Mouse (Mus musculus) forebrain, postnatal 0 days (tissue): ENCODE data around the gene Dnaic2. TPM values are rescaled to one million over a fixed set of nuclear protein-coding genes. Genes with fewer than 3 reads are reported as not detected.

Experiments used
- ATAC-seq: fragments of 200-750 bp; cut with Nextera tagmentation; 2 replicates; pipeline ENCODE4 v1.8.0; 2017; ENCODE audit warnings: mild to moderate bottlenecking, moderate library complexity
- DNase-seq: peaks from one replicate; pipeline ENCODE4 v3.0.0-alpha.2; 2015
- H3K27ac ChIP-seq: fragments of 300-500 bp; sonication (generic); 2 replicates; pipeline ENCODE4 v1.5.1; 2014; ENCODE audit warnings: low read depth, mild to moderate bottlenecking, antibody characterized with exemption, low read length, moderate library complexity, mixed read lengths
- H3K27me3 ChIP-seq: fragments of 300-500 bp; sonication (generic); 2 replicates; pipeline ENCODE4 v1.6.1; 2014; ENCODE audit warnings: mild to moderate bottlenecking, low read length, mixed read lengths; ENCODE audit not compliant: insufficient read depth
- H3K36me3 ChIP-seq: fragments of 300-500 bp; sonication (generic); 2 replicates; pipeline ENCODE4 v1.6.1; 2014; ENCODE audit warnings: mild to moderate bottlenecking, moderate library complexity; ENCODE audit not compliant: insufficient read depth
- H3K4me1 ChIP-seq: fragments of 300-500 bp; sonication (generic); 2 replicates; pipeline ENCODE4 v1.6.1; 2014; ENCODE audit warnings: antibody characterized with exemption; ENCODE audit not compliant: insufficient read depth
- H3K4me2 ChIP-seq: fragments of 300-500 bp; sonication (generic); 2 replicates; pipeline ENCODE4 v1.6.1; 2014; ENCODE audit warnings: low read depth, mild to moderate bottlenecking, moderate library complexity
- H3K4me3 ChIP-seq: fragments of 300-500 bp; sonication (generic); 2 replicates; pipeline ENCODE4 v1.5.1; 2014; ENCODE audit warnings: low read depth, low read length, mixed read lengths
- H3K9ac ChIP-seq: fragments of 300-500 bp; sonication (generic); 2 replicates; pipeline ENCODE4 v1.6.1; 2014; ENCODE audit warnings: mild to moderate bottlenecking
- H3K9me3 ChIP-seq: fragments of 300-500 bp; sonication (generic); 2 replicates; pipeline ENCODE4 v1.6.1; 2016; ENCODE audit warnings: low read length
- CTCF ChIP-seq: sonication (generic); IDR thresholded peaks from 2 replicates; pipeline ENCODE4 v1.5.1; 2016; ENCODE audit warnings: antibody characterized with exemption, control low read depth, low read depth
- WGBS: fragments of 180-500 bp; shearing (Covaris S2); extraction: QIAGEN DNeasy Blood & Tissue Kit; methylation state at CpG from one replicate; pipeline ENCODE4 v1.1.7; 2014; 5-methylcytosine and 5-hydroxymethylcytosine counted together
- polyA plus RNA-seq: library from polyadenylated mRNA; unstranded; fragments of >200 nt; fragmentation: Nextera tagmentation; extraction: Ambion mirVana; gene quantifications from 2 replicates; pipeline ENCODE4 v1.2.1, GENCODE M21; 2015
- total RNA-seq: library from RNA; depleted of rRNA; stranded (reverse); fragments of >200 nt; gene quantifications from 2 replicates; pipeline ENCODE4 v1.2.3, GENCODE M21; 2014

The Dnaic2 gene
- total and polyA plus RNA-seq, 2 experiments from 2014 or later: 4.4 to 8.9 TPM

GRCm38 (mm10) chr11:114729832-114730363 lies 2.7 kb downstream of the Dnaic2 start:
- Histone ChIP-seq H3K4me3 (no peak overlapping the region), H3K9ac (no peak overlapping the region), H3K4me1 (no peaks in the 10 kb centered on the region; the same call in none of the 2 replicates), H3K36me3 (no peaks in the 10 kb centered on the region), H3K4me2 (no peak overlapping the region), H3K27ac (no peak overlapping the region), H3K27me3 (no peaks in the 10 kb centered on the region), H3K9me3 (no peaks in the 10 kb centered on the region)
- DNase-seq (no peak), ATAC-seq (no peak)
- TF ChIP-seq CTCF: no peak
- 68% methylated on average over 5 of the region's 6 CpGs for WGBS

- H3K27ac ChIP-seq: no peak overlapping the region
- DNase-seq: no peak
- 90% methylated on average over 4 of the region's 4 CpGs for WGBS
- H3K4me3 ChIP-seq: no peak overlapping the region
- ATAC-seq: no peak
- H3K9ac ChIP-seq: no peak overlapping the region
- no peaks in the 10 kb centered on the region for H3K9me3 ChIP-seq
- TF ChIP-seq CTCF: no peak
- H3K4me2 ChIP-seq: no peak overlapping the region
- no peaks in the 10 kb centered on the region for H3K36me3 ChIP-seq
- H3K27me3 ChIP-seq: no peaks in the 10 kb centered on the region
- H3K4me1 ChIP-seq: no peaks in the 10 kb centered on the region; the same call in none of the 2 replicates
These were observed 4.5 kb downstream of the Dnaic2 start for GRCm38 (mm10) chr11:114731711-114732110.

- Histone ChIP-seq H3K36me3 (no peaks in the 10 kb centered on the region), H3K4me2 (no peak overlapping the region), H3K27ac (no peak overlapping the region), H3K4me1 (no peaks in the 10 kb centered on the region; the same call in none of the 2 replicates), H3K9me3 (no peaks in the 10 kb centered on the region), H3K4me3 (no peak overlapping the region), H3K9ac (no peak overlapping the region), H3K27me3 (no peaks in the 10 kb centered on the region)
- no peak for ATAC-seq
- no peak for TF ChIP-seq CTCF
- DNase-seq: no peak
- WGBS: 85% methylated on average over 22 of the region's 22 CpGs
These were observed 5.7 kb downstream of the Dnaic2 start for GRCm38 (mm10) chr11:114732890-114733289.

- Histone ChIP-seq H3K9me3 (no peaks in the 10 kb centered on the region), H3K27ac (no peak overlapping the region), H3K4me2 (no peak overlapping the region), H3K4me1 (no peaks in the 10 kb centered on the region), H3K9ac (no peak overlapping the region), H3K36me3 (no peaks in the 10 kb centered on the region), H3K27me3 (no peaks in the 10 kb centered on the region), H3K4me3 (no peak overlapping the region)
- DNase-seq: no peak
- no peak for TF ChIP-seq CTCF
- ATAC-seq: no peak
- 75% methylated on average over 2 of the region's 2 CpGs for WGBS
These were observed 8.9 kb downstream of the Dnaic2 start for GRCm38 (mm10) chr11:114736111-114736510.

GRCm38 (mm10) chr11:114736913-114737624 lies 9.9 kb downstream of the Dnaic2 start:
- ATAC-seq (peak; percentile 67), DNase-seq (peak; percentile 77)
- WGBS: 18% methylated on average over 11 of the region's 11 CpGs
- no peaks in the 10 kb centered on the region for H3K27me3 ChIP-seq
- H3K4me2 ChIP-seq: peak overlapping the region; percentile 25; the same call in 1 of the 2 replicates
- H3K27ac ChIP-seq: peak overlapping the region; percentile 60
- H3K9ac ChIP-seq: peak overlapping the region; percentile 39
- no peaks in the 10 kb centered on the region for H3K4me1 ChIP-seq
- H3K9me3 ChIP-seq: no peaks in the 10 kb centered on the region
- peak; percentile 80 for TF ChIP-seq CTCF
- H3K36me3 ChIP-seq: no peaks in the 10 kb centered on the region
- no peak overlapping the region for H3K4me3 ChIP-seq

GRCm38 (mm10) chr11:114740598-114740997 lies 13.4 kb downstream of the Dnaic2 start:
- DNase-seq: no peak
- no peak for ATAC-seq
- Histone ChIP-seq H3K36me3 (no peaks in the 10 kb centered on the region), H3K9ac (no peak overlapping the region), H3K27ac (no peak overlapping the region), H3K4me1 (no peaks in the 10 kb centered on the region), H3K27me3 (no peaks in the 10 kb centered on the region), H3K9me3 (no peaks in the 10 kb centered on the region), H3K4me2 (no peak overlapping the region), H3K4me3 (no peak overlapping the region)
- TF ChIP-seq CTCF: no peak
- WGBS: 43% methylated on average over 10 of the region's 10 CpGs

GRCm38 (mm10) chr11:114741451-114741850 lies 14.2 kb downstream of the Dnaic2 start:
- Histone ChIP-seq H3K27me3 (no peaks in the 10 kb centered on the region), H3K4me2 (no peak overlapping the region), H3K36me3 (no peaks in the 10 kb centered on the region), H3K27ac (no peak overlapping the region), H3K9me3 (no peaks in the 10 kb centered on the region), H3K9ac (no peak overlapping the region), H3K4me3 (no peak overlapping the region), H3K4me1 (no peaks in the 10 kb centered on the region)
- TF ChIP-seq CTCF: no peak
- DNase-seq (no peak), ATAC-seq (no peak)
- WGBS: 22% methylated on average over 6 of the region's 6 CpGs
